Mouse (Mus musculus) E14TG2a.4 (cell line): ENCODE measurements at regions not wholly inside any gene's neighbourhood (a gene's known extent, or its start where the extent isn't known, plus 50 kb on each side); places are given as distances from the start of the nearest gene placed in this dataset.

Experiments used
- CTCF ChIP-seq: conservative IDR thresholded peaks from 2 replicates; pipeline ENCODE4 v1.5.1; 2014; ENCODE audit warnings: low read length
- POU5F1 ChIP-seq: IDR thresholded peaks from 2 replicates; pipeline ENCODE4 v1.6.1; 2014; ENCODE audit warnings: low read length, borderline replicate concordance

DNA sequence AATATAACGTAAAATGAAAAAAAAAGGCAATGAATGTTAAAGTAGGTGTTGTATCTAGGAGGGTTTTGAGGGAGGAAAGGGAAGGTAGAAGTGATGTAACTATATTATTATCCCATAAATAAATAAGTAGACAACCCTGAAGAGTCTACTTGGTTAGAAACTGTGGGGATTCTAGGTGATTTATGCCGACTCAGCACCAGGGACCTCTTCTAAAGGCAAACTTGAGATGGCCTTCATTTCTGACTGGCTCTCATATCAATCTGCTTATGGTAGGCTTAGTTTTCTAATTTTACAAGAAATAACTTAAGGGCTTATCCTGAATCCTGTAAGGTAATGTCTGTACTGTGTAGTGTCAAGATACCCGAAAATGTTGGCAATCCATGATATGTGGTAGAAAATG, 263.0 kb upstream of the Ptbp2 start:
- TF ChIP-seq CTCF (no peak), POU5F1 (no peak)
